Mouse (Mus musculus): ENCODE measurements at regions not wholly inside any gene's neighbourhood (a gene's known extent, or its start where the extent isn't known, plus 50 kb on each side); places are given as distances from the start of the nearest gene placed in this dataset.

DNA sequence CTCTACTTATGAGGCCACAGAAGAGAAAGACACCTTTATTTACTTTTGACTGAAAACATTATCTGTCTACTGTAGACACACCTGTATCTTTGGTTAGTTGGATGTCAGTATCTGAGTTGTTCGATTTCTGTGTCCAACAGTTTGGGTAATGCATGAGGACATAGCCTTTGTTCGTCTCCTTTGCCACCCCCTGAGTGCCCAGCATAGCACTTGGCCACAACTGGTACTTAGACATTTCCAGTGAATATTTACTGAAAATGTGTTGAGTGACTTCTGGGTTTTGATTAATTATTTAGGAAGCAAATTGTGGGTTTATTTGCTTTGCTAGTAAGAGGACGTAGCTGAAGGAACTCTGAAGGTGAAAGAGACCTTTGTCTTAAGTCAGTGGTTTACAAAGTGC, 108.4 kb upstream of the Jun start:
- TF ChIP-seq CTCF (IDR thresholded peaks at IDR 0.05; ENCODE audit: control insufficient read depth, insufficient read depth, insufficient replicate concordance, low read depth, low read length) (no peak), POLR2A (IDR thresholded peaks at IDR 0.05; ENCODE audit: control insufficient read depth, low read depth, low read length) (no peak)

Measured in testis, adult 2 months (tissue).